Mouse (Mus musculus): ENCODE measurements around the gene Disc1. TPM values are rescaled to one million over a fixed set of nuclear protein-coding genes. Genes with fewer than 3 reads are reported as not detected.
A peak's percentile ranks its signal among the peaks of the same experiment; 100 is the strongest.

The Disc1 gene
- polyA plus RNA-seq, 1 experiment from 2014 or later = 2.1 TPM

- H3K36me3 ChIP-seq (ENCODE audit: insufficient read depth, low read length) = no peaks in the 10 kb centered on the region
- H3K27me3 ChIP-seq (ENCODE audit: insufficient read depth, low read length) = no peaks in the 10 kb centered on the region
- 86% methylated on average over 8 of the region's 8 CpGs for WGBS
- H3K9me3 ChIP-seq (ENCODE audit: low read length) = no peaks in the 10 kb centered on the region
- peaks cover 4% of the 10 kb centered on the region for H3K4me1 ChIP-seq (ENCODE audit: insufficient read depth, low read length)
- H3K9ac ChIP-seq (replicated peaks; ENCODE audit: low read length) = no peak overlapping the region
- no peak overlapping the region for H3K27ac ChIP-seq (ENCODE audit: low read length)
- H3K4me3 ChIP-seq (ENCODE audit: low read length) = no peak overlapping the region
- no peak for ATAC-seq (ENCODE audit: low FRiP score, low TSS enrichment)
- H3K4me2 ChIP-seq (replicated peaks; ENCODE audit: low read depth, low read length) = no peak overlapping the region
Observed at GRCm38 (mm10) chr8:125258806-125259500, 205.0 kb downstream of the Disc1 start.

- H3K27ac ChIP-seq (ENCODE audit: low read length) = no peak overlapping the region
- no peak overlapping the region for H3K4me3 ChIP-seq (ENCODE audit: low read length)
- H3K4me2 ChIP-seq (replicated peaks; ENCODE audit: low read depth, low read length) = no peak overlapping the region
- H3K9me3 ChIP-seq (ENCODE audit: low read length) = no peaks in the 10 kb centered on the region
- H3K4me1 ChIP-seq (ENCODE audit: insufficient read depth, low read length) = peaks cover 9% of the 10 kb centered on the region
- no peak for ATAC-seq (ENCODE audit: low FRiP score, low TSS enrichment)
- H3K36me3 ChIP-seq (ENCODE audit: insufficient read depth, low read length) = no peaks in the 10 kb centered on the region
- H3K9ac ChIP-seq (replicated peaks; ENCODE audit: low read length) = no peak overlapping the region
- 75% methylated on average over 6 of the region's 6 CpGs for WGBS
- no peaks in the 10 kb centered on the region for H3K27me3 ChIP-seq (ENCODE audit: insufficient read depth, low read length)
Observed at GRCm38 (mm10) chr8:125268181-125268705, 214.2 kb downstream of the Disc1 start.

GRCm38 (mm10) chr8:125270292-125270691 lies 216.3 kb downstream of the Disc1 start:
- H3K36me3 ChIP-seq (ENCODE audit: insufficient read depth, low read length) = no peaks in the 10 kb centered on the region
- peaks cover 9% of the 10 kb centered on the region for H3K4me1 ChIP-seq (ENCODE audit: insufficient read depth, low read length)
- no peak overlapping the region for H3K27ac ChIP-seq (ENCODE audit: low read length)
- H3K4me3 ChIP-seq (ENCODE audit: low read length) = no peak overlapping the region
- 74% methylated on average over 7 of the region's 7 CpGs for WGBS
- peaks cover 3% of the 10 kb centered on the region for H3K9me3 ChIP-seq (ENCODE audit: low read length)
- ATAC-seq (ENCODE audit: low FRiP score, low TSS enrichment) = no peak
- H3K9ac ChIP-seq (replicated peaks; ENCODE audit: low read length) = no peak overlapping the region
- no peaks in the 10 kb centered on the region for H3K27me3 ChIP-seq (ENCODE audit: insufficient read depth, low read length)
- H3K4me2 ChIP-seq (replicated peaks; ENCODE audit: low read depth, low read length) = no peak overlapping the region

DNA sequence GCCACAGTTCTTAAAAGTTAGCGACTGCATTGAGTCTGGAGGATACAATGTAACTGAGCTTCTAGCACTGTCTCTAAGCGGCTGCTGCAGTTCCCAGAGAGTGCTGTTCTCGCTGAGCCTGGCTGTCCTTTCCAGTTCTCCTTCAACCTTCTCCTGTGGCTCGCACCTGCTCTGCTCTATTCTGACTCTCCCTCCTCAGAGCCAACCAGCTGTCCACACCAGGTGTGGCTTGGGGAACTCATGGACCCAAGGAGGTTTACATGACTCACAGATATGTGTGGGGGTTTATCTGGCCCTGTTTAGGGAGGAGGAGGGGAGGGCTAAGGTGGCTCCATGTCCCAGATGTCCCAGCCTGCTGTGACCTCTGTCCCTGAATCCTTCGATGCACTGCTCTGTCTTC lies 217.4 kb downstream of the Disc1 start:
- H3K36me3 ChIP-seq (ENCODE audit: insufficient read depth, low read length) = no peaks in the 10 kb centered on the region
- H3K4me1 ChIP-seq (ENCODE audit: insufficient read depth, low read length) = peaks cover 9% of the 10 kb centered on the region
- H3K27me3 ChIP-seq (ENCODE audit: insufficient read depth, low read length) = no peaks in the 10 kb centered on the region
- peak; percentile 23; the same call in 1 of the 2 replicates for ATAC-seq (ENCODE audit: low FRiP score, low TSS enrichment)
- H3K27ac ChIP-seq (ENCODE audit: low read length) = peak overlapping the region; percentile 70
- H3K9me3 ChIP-seq (ENCODE audit: low read length) = peaks cover 3% of the 10 kb centered on the region
- no peak overlapping the region for H3K4me3 ChIP-seq (ENCODE audit: low read length)
- 84% methylated on average over 5 of the region's 5 CpGs for WGBS
- H3K4me2 ChIP-seq (replicated peaks; ENCODE audit: low read depth, low read length) = no peak overlapping the region
- H3K9ac ChIP-seq (replicated peaks; ENCODE audit: low read length) = no peak overlapping the region

DNA sequence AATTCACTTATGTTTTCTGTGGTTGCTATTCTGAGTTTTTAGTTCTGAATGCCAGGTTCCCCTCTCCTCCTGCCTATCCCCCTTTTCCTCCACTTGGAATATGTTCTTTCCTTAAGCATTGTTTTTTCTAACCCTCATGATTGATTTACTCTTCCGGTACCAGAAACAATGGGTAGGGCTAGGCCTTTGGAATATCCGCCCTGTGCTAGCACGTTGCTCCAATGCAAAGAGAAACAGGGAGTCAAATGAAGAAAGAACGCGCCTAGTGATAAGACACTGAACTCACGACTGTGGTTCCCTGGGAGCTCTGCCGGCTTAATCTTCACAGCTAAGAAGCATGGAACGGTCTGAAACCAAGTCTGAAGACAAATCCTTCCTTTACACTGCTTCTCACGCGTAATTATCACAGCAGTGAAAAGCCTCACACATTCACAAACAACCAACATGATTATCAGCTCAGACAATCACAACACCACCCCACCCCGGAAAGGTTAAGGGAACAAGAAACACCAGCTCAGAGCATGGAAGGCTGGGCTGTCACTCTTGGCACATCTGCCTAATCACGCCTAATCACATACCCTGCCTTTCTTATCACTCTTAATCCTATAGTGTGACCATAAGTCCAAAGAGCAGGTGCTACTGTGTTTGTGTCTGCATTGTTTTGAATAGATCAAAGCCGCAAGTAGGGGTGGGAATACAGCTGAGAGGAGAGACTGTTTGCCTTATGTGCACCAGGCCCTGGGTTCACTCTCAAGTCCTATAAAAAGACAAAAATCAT lies 218.3 kb downstream of the Disc1 start:
- Histone ChIP-seq H3K27me3 (ENCODE audit: insufficient read depth, low read length) (no peaks in the 10 kb centered on the region), H3K4me3 (ENCODE audit: low read length) (no peak overlapping the region), H3K9me3 (ENCODE audit: low read length) (peaks cover 3% of the 10 kb centered on the region), H3K4me1 (ENCODE audit: insufficient read depth, low read length) (peaks cover 12% of the 10 kb centered on the region), H3K9ac (replicated peaks; ENCODE audit: low read length) (no peak overlapping the region), H3K36me3 (ENCODE audit: insufficient read depth, low read length) (no peaks in the 10 kb centered on the region), H3K27ac (ENCODE audit: low read length) (peak overlapping the region; percentile 58; the same call in 1 of the 2 replicates), H3K4me2 (replicated peaks; ENCODE audit: low read depth, low read length) (no peak overlapping the region)
- WGBS = 70% methylated on average over 13 of the region's 13 CpGs
- ATAC-seq (ENCODE audit: low FRiP score, low TSS enrichment) = no peak

- Histone ChIP-seq H3K9me3 (ENCODE audit: low read length) (peaks cover 3% of the 10 kb centered on the region), H3K4me3 (ENCODE audit: low read length) (no peak overlapping the region), H3K27me3 (ENCODE audit: insufficient read depth, low read length) (peaks cover 4% of the 10 kb centered on the region; the same call in 1 of the 2 replicates), H3K36me3 (ENCODE audit: insufficient read depth, low read length) (no peaks in the 10 kb centered on the region), H3K27ac (ENCODE audit: low read length) (no peak overlapping the region), H3K9ac (replicated peaks; ENCODE audit: low read length) (no peak overlapping the region), H3K4me2 (replicated peaks; ENCODE audit: low read depth, low read length) (no peak overlapping the region), H3K4me1 (ENCODE audit: insufficient read depth, low read length) (peaks cover 8% of the 10 kb centered on the region; the same call in 1 of the 2 replicates)
- WGBS = 13% methylated on average over 11 of the region's 11 CpGs
- ATAC-seq (ENCODE audit: low FRiP score, low TSS enrichment) = no peak
Observed at GRCm38 (mm10) chr8:125277071-125277682, 223.2 kb downstream of the Disc1 start.

GRCm38 (mm10) chr8:125279156-125279555 lies 225.2 kb downstream of the Disc1 start:
- Histone ChIP-seq H3K27me3 (ENCODE audit: insufficient read depth, low read length) (peaks cover 4% of the 10 kb centered on the region; the same call in 1 of the 2 replicates), H3K9me3 (ENCODE audit: low read length) (peaks cover 3% of the 10 kb centered on the region), H3K27ac (ENCODE audit: low read length) (no peak overlapping the region), H3K4me2 (replicated peaks; ENCODE audit: low read depth, low read length) (no peak overlapping the region), H3K4me3 (ENCODE audit: low read length) (no peak overlapping the region), H3K36me3 (ENCODE audit: insufficient read depth, low read length) (no peaks in the 10 kb centered on the region), H3K9ac (replicated peaks; ENCODE audit: low read length) (no peak overlapping the region), H3K4me1 (ENCODE audit: insufficient read depth, low read length) (peaks cover 19% of the 10 kb centered on the region)
- 89% methylated on average over 2 of the region's 2 CpGs for WGBS
- no peak for ATAC-seq (ENCODE audit: low FRiP score, low TSS enrichment)

DNA sequence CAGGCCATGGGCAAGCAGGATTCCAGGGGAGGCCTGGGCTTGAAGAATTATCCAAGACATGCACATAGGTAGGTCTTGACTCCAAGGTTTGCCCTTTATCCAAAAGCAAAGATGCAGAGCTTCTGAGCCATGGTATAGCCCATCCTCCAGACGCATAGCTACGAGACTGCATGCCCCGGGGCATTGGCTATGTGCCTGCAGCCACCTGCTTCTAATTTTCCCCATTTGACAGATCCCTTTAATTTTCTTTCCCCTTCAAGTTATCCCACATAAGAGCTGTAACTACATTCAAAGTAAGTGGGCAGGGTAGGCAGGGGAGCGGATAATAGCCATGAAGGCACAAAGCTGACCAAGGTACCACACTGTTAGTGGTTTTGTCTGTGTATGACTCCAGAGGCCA lies 225.9 kb downstream of the Disc1 start:
- peaks cover 19% of the 10 kb centered on the region for H3K4me1 ChIP-seq (ENCODE audit: insufficient read depth, low read length)
- H3K27ac ChIP-seq (ENCODE audit: low read length) = no peak overlapping the region
- ATAC-seq (ENCODE audit: low FRiP score, low TSS enrichment) = no peak
- peaks cover 4% of the 10 kb centered on the region; the same call in 1 of the 2 replicates for H3K27me3 ChIP-seq (ENCODE audit: insufficient read depth, low read length)
- no peak overlapping the region for H3K4me2 ChIP-seq (replicated peaks; ENCODE audit: low read depth, low read length)
- no peaks in the 10 kb centered on the region for H3K36me3 ChIP-seq (ENCODE audit: insufficient read depth, low read length)
- H3K9me3 ChIP-seq (ENCODE audit: low read length) = peaks cover 3% of the 10 kb centered on the region
- H3K9ac ChIP-seq (replicated peaks; ENCODE audit: low read length) = no peak overlapping the region
- no peak overlapping the region for H3K4me3 ChIP-seq (ENCODE audit: low read length)
- WGBS = 87% methylated on average over 4 of the region's 4 CpGs

GRCm38 (mm10) chr8:125282531-125282930 lies 228.5 kb downstream of the Disc1 start:
- Histone ChIP-seq H3K4me1 (ENCODE audit: insufficient read depth, low read length) (peaks cover 21% of the 10 kb centered on the region), H3K4me3 (ENCODE audit: low read length) (no peak overlapping the region), H3K9me3 (ENCODE audit: low read length) (no peaks in the 10 kb centered on the region), H3K36me3 (ENCODE audit: insufficient read depth, low read length) (no peaks in the 10 kb centered on the region), H3K27ac (ENCODE audit: low read length) (peak overlapping the region; percentile 47; the same call in 1 of the 2 replicates), H3K27me3 (ENCODE audit: insufficient read depth, low read length) (peaks cover 4% of the 10 kb centered on the region; the same call in 1 of the 2 replicates), H3K9ac (replicated peaks; ENCODE audit: low read length) (no peak overlapping the region), H3K4me2 (replicated peaks; ENCODE audit: low read depth, low read length) (no peak overlapping the region)
- peak; percentile 69 for ATAC-seq (ENCODE audit: low FRiP score, low TSS enrichment)
- WGBS = 19% methylated on average over 7 of the region's 7 CpGs

All from kidney, embryonic 16.5 days (tissue).